Mouse (Mus musculus): Measurements from ENCODE around the gene Kif11.

DNA sequence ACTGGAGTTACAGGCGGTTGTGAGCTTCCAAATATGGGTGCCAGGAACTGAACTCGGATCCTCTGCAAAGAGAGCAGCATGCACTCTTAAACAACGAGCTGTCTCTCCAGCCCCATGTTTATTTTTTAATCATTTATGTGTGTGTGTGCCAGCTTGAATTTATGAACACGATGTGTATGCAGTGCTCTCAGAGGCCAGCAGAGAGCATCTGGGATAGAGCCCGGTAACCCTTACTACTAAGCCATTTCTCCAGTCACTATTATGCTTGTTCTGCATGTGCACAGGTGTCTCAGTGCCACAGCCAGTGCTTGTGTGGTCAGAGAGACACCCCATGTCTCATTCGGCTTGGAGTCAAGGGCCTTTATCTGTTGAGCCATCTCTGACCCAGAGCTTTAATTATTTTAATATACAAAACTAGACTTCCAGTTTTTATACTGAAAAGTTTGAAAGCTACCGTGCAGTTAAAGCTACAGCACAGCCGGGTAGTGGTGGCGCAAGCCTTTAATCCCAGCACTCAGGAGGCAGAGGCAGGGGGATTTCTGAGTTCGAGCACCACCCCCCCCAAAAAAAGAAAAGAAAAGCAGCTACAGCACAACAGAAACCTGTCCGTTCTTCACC is 55.0 kb downstream of the Kif11 start:
- TF ChIP-seq CTCF (IDR thresholded peaks at IDR 0.05; ENCODE audit: extremely low read depth, insufficient read length, insufficient replicate concordance, low read depth, low read length): no peak
- TF ChIP-seq POLR2A (IDR thresholded peaks at IDR 0.05; ENCODE audit: low read depth, low read length): no peak

Data from small intestine, adult 2 months (tissue).